Mouse (Mus musculus): ENCODE results near the gene Myh10.

GRCm38 (mm10) chr11:68811881-68812577 is 120.7 kb downstream of the Myh10 start:
- no peak for TF ChIP-seq GATA1 (IDR thresholded peaks at IDR 0.05; ENCODE audit: borderline replicate concordance, low read length)
- no peak for TF ChIP-seq FLI1 (IDR thresholded peaks at IDR 0.05; ENCODE audit: low read length)
